Mouse (Mus musculus) layer of hippocampus, adult 8-10 months (tissue): Measurements from ENCODE around the gene Gpr1. TPM values are rescaled to one million over a fixed set of nuclear protein-coding genes. Genes with fewer than 3 reads are reported as not detected.

Experiments
- DNase-seq, 2 experiments: peaks; one replicate each; pipeline ENCODE4 v3.0.0; 2022; ENCODE audit warnings: low spot score in 2 of 2
- total RNA-seq, 4 experiments: library from RNA; stranded (reverse); gene quantifications; 2 replicates each; pipeline ENCODE4 v1.2.4; 2022

Gene Gpr1
- under 1 TPM; 0.31 to 0.74 (median 0.67) TPM for total RNA-seq

GRCm38 (mm10) chr1:63214271-63214558 is at the start of gene Gpr1:
Gpr1 (minus strand) TSS chr1:63214543.
- no peak for DNase-seq

DNA sequence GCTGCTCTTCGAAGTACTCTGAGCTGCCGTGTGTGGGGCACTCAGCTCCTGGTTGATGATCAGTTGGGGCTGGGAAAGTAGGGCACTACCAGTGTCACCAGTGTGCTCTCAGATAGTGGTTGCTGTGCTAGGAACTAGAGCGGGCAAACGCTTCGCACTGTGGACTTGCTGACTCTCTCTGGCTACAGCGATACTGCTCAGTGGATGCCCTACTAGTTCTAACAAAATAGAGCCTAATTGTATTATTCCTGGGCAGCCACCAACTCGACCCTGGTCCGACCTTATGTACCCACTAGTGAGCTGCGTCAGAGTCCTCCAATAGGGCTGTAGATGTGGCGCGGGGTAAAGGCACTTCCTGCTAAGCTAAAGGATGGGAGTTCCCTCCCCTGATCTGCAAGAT is 49.3 kb upstream of the Gpr1 start:
- DNase-seq: no peak

DNA sequence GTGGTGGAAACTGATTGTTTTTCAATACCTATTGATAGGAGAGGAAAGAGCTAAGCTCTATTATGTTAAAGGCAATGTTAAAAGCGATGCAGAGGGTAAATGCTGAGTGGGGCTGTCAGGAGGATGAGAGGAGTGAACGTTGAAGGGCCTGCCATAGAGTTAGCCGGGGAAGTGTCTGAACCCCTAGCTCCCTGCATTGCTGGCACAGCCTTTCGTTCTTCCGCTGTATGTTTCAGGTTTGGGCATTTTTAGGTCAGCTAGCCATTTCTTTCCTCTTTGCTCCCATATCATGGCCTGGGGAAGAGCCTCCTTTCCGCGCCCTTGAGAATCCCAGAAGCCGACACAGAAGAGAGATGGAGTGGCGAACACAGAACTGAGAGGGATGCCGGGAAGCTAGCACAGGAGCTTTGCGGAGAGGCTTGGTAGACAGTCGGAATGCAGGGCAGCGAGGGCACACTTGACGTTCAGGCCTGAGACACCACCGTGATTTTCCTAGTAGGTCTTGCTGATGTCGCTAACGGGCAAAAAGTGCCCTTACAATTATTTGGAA is 46.8 kb upstream of the Gpr1 start:
- DNase-seq: no peak

- no peak for DNase-seq
These were observed 46.3 kb upstream of the Gpr1 start for GRCm38 (mm10) chr1:63260742-63261033.

DNA sequence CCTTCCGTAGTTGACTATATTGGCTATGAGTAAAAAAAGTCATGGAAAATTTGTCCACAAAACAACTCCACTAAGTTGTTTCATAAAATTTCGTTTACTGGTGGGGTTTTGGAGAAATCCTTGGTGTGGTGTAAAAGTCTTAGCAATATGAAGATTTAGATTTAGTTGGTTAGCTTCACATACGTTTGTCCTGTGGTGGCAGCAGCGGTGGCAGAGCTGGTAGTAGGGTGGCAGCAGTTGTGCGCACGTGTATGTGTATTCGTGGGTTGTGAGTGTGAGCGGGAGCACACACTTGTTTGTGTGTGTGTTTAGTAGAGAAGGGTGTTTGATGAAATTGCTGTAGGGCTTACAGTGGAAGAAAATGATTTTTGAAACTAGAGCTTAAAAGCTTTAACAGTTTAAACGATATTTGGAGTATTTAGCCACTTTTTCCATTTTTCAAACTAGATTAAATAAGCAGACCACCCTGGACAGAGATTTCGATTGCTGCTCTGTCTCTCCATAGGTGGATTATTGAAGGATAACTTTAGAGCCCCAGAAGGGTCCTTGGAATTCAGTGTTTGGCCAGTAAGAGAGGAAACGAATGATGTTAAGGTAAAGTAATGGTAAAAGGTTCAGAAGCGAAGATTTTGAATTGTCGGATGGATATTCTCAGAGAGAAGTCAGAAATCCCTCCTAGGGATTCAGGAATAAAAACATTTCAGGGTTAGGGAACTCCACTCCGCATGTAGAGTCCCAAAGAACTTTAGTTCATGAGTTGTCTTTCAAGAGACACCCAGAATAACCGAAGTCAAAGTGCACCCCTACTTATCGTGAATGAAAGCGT is 45.8 kb upstream of the Gpr1 start:
- no peak for DNase-seq

DNA sequence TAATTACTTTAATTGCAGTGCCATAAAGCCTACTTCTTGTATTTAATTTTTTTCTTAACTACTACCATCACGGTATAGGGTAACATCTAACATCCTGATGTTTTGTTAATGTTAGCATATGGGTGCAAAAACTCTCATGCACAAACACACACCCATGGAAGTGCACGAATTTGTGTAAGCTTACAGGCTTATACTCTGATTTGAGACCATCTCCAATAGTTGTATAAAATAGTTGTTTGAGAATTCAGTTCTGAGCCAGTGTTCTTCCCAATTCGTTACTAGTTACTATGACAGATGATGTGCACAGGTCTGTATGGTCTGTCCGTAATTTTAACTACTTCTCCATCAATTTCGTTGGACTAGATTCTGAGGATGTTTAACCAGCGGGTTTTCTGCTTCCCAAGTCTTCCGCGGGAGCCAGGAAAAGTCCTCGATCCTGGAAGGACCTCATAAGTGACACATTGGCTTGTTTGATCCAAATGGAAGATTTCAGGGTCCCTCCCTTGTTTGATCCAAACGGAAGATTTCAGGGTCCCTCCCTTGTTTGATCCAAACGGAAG is 45.0 kb upstream of the Gpr1 start:
- no peak for DNase-seq

- no peak for DNase-seq
These were observed 44.2 kb upstream of the Gpr1 start for GRCm38 (mm10) chr1:63258501-63258900.

- DNase-seq: peak in 1 of 2 experiments; percentile 17
These were observed 41.7 kb upstream of the Gpr1 start for GRCm38 (mm10) chr1:63256083-63256482.

- DNase-seq: no peak
These were observed 40.8 kb upstream of the Gpr1 start for GRCm38 (mm10) chr1:63255101-63255500.

DNA sequence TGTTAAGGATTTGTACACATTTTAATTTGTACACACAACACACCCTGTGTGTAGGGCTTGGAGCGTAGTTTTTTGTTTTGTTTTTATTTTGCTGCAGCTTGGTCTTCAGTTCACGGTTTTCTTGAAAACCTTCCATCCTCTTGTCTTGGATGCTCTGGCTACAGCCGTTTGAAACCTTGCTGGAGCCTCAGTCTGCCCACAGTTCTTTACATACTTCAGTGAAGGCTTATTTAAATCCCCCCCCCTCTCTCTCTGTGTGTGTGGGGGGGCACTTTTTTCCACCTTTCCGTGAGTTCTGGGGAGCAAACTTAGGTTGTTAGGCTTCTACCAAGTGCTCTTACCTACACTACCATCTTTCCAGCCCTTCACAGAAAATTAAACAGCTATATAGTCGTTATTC is 38.9 kb upstream of the Gpr1 start:
- DNase-seq: no peak

- DNase-seq: no peak
These were observed 38.2 kb upstream of the Gpr1 start for GRCm38 (mm10) chr1:63252351-63253209.

DNA sequence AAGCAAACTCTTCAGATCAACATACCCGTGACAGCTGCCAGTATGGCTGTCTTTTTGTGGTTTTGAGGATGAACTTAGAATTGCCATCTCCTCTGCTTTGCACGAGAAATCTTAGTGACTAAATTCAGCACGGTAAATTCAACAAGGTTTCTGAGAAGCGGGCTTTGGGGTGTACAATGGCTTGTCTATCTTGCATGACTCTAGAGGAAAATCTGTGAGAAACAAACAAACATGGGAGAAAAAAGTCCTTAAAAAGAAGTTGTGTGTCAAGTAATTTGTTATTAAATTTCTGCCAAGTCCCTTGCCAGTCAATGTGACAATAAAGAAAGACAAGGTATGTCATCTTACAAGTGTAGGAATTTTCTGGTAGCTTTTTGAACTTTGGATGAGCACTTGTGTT is 34.9 kb upstream of the Gpr1 start:
- no peak for DNase-seq

DNA sequence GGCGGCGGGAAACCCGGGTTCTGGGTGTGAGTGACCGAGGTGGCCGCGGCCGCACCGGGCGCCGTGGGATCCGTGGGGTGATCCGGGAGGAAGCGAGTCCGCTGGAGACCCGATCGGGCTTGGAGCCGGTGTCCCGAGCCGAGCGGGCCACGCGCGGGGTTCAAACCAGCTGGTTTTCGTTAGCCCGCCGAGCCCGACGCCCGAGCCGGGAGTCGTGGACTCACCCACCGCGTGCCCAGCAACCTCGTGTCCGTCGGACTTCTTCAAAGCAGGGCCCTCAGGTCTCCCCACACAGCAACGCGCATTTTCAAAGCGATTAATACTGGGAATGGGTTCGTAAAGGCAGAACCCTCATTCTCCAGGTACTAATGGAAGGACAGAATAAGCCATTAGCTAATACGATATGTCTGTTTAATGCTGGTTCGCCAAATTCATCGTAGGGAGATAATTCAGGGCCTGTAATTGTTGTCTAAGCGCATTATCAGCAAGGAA is 34.1 kb upstream of the Gpr1 start:
- no peak for DNase-seq

GRCm38 (mm10) chr1:63247831-63248359 is 33.6 kb upstream of the Gpr1 start:
- no peak for DNase-seq

DNA sequence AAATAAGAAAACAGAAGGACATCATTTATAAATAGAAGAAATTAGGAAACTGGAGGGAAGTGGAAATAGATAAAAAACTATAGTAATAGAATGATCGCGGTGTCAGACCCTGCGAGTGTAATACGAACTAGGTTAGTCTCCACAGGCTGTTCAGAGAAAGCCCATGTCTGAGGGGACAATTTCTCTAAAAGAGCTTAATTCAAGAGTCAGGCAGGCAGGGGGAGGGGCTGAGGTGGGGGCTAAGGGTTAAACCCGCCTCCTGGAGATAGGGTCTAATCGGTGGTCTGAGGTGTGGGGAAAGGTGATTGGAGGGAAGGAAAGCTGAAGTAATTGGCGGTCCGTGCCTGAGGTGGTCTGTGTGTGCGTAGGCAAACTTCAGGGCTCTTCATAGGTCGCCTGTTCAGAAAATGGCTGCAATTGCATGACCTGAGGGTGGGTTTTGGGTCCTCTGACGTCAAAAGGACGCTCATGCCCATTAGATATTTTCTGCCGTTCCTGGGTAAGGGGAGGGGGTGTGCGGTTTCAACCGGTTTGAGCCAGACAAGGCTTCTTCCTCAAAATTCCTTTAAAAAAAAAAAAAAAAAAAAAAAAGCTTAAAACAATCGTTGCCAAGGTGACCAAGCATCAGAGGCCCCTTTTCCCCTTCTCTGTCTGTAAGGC is 32.6 kb upstream of the Gpr1 start:
- DNase-seq: no peak

DNA sequence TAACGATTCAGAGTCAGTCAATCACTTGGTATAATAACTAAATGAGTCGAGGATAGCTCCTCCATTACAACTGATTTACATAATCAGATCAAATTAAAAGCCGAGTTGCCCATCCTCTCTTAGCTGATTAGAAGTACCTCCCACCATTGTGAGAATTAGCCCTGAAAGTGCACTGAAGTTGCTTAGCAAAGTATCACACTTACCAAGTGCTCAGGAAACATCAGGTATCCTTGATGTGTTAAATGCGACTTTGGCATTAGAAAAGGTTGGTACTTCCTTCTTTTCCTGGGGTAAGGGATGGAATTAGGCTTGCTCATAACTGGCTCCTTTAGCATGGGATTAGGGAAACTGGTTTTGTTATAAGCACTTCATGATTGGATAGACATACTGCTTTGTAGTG is 29.5 kb upstream of the Gpr1 start:
- no peak for DNase-seq

GRCm38 (mm10) chr1:63239751-63240150 is 25.4 kb upstream of the Gpr1 start:
- DNase-seq: no peak

- no peak for DNase-seq
These were observed 25.0 kb upstream of the Gpr1 start for GRCm38 (mm10) chr1:63239305-63239704.

- no peak for DNase-seq
These were observed 23.0 kb upstream of the Gpr1 start for GRCm38 (mm10) chr1:63237371-63237770.

GRCm38 (mm10) chr1:63227241-63227640 is 12.9 kb upstream of the Gpr1 start:
- DNase-seq: no peak

- DNase-seq: no peak
These were observed 11.5 kb upstream of the Gpr1 start for GRCm38 (mm10) chr1:63225890-63226289.
